In genomic region chr3:101376538-101377247, GRCm38 (mm10) we compare ENCODE assay signal across 8 mouse cellular contexts. TPM values are rescaled to one million over a fixed set of nuclear protein-coding genes. Genes with fewer than 3 reads are reported as not detected.
DNase-seq lines count a peak whose midpoint lies in the region; ATAC-seq and TF ChIP-seq lines count a peak whose summit lies in the region.

Gene Igsf3, plus strand, starts transcription at chr3:101377083.

- peak; percentile 86 for ATAC-seq in erythroid progenitor cell, adult 5-6 weeks (replicated peaks; ENCODE audit: low FRiP score, poor library complexity, severe bottlenecking)
- ATAC-seq in heart, postnatal 0 days (ENCODE audit: insufficient read depth, low read depth), result peak; percentile 88
- peak; percentile 96 for ATAC-seq in liver, embryonic 16.5 days (ENCODE audit: low read depth)
- peak; percentile 84 for ATAC-seq in neural tube, embryonic 14.5 days (ENCODE audit: low read depth)

- H3K4me2 ChIP-seq in heart, postnatal 0 days (ENCODE audit: low read depth, low read length), result peak within 1 kb of the TSS; percentile 97
- peak within 1 kb of the TSS; percentile 99 for H3K4me2 ChIP-seq in liver, embryonic 16.5 days (ENCODE audit: low read depth, low read length)
- peak within 1 kb of the TSS; percentile 54 for H3K4me2 ChIP-seq in neural tube, embryonic 14.5 days (ENCODE audit: low read depth, low read length)

- TF ChIP-seq EP300 in heart, postnatal 0 days (IDR thresholded peaks at IDR 0.05; ENCODE audit: low read depth), result no peak

- H3K27ac ChIP-seq in heart, postnatal 0 days (ENCODE audit: low read depth), result peak within 1 kb of the TSS; percentile 79
- peak within 1 kb of the TSS; percentile 59 for H3K27ac ChIP-seq in liver, embryonic 16.5 days (ENCODE audit: low read length)
- peak within 1 kb of the TSS; percentile 83 for H3K27ac ChIP-seq in neural tube, embryonic 14.5 days (ENCODE audit: low read depth, low read length)

- peak; percentile 48 to 54 for DNase-seq in CD8-positive naive resting alpha-beta T cell, adult 2 months (ENCODE audit: low read depth in 2 of 2, low spot score in 2 of 2)
- DNase-seq in c-Kit-negative CD71-positive TER-119-positive erythroid progenitor cells, embryonic 14.5 days (ENCODE audit: low read depth, low spot score), result peak; percentile 80
- peak; percentile 83 for DNase-seq in heart, postnatal 0 days (ENCODE audit: low spot score)
- DNase-seq in kidney, postnatal 36 days, result peak; percentile 85 to 93
- peak; percentile 82 for DNase-seq in testis, postnatal 14 days (ENCODE audit: low spot score)

- TF ChIP-seq CTCF in heart, postnatal 0 days (IDR thresholded peaks at IDR 0.05; ENCODE audit: low read depth), result no peak

- H3K9ac ChIP-seq in heart, postnatal 0 days (replicated peaks; ENCODE audit: low read depth, low read length), result peak within 1 kb of the TSS; percentile 89
- peak within 1 kb of the TSS; percentile 74 for H3K9ac ChIP-seq in liver, embryonic 16.5 days (ENCODE audit: low read depth, low read length)
- H3K9ac ChIP-seq in neural tube, embryonic 14.5 days (replicated peaks; ENCODE audit: low read depth, low read length), result peak within 1 kb of the TSS; percentile 94

- H3K27me3 ChIP-seq in heart, postnatal 0 days (ENCODE audit: control insufficient read depth, insufficient read depth, low read length), result no peaks in the 10 kb centered on the region
- H3K27me3 ChIP-seq in liver, embryonic 16.5 days (ENCODE audit: control insufficient read depth, insufficient read depth, low read depth, low read length), result peaks cover 7% of the 10 kb centered on the region; the same call in 1 of the 2 replicates
- H3K27me3 ChIP-seq in neural tube, embryonic 14.5 days (ENCODE audit: control insufficient read depth, insufficient read depth, low read length), result no peaks in the 10 kb centered on the region

- no peaks in the 10 kb centered on the region for H3K9me3 ChIP-seq in heart, postnatal 0 days (replicated peaks; ENCODE audit: control insufficient read depth, low read length)
- no peaks in the 10 kb centered on the region for H3K9me3 ChIP-seq in liver, embryonic 16.5 days (replicated peaks; ENCODE audit: control insufficient read depth, low read length)
- H3K9me3 ChIP-seq in neural tube, embryonic 14.5 days (ENCODE audit: control insufficient read depth, low read length), result no peaks in the 10 kb centered on the region

- peak within 1 kb of the TSS; percentile 90 for H3K4me3 ChIP-seq in heart, postnatal 0 days (ENCODE audit: low read depth, low read length)
- H3K4me3 ChIP-seq in liver, embryonic 16.5 days (ENCODE audit: low read depth, low read length), result peak within 1 kb of the TSS; percentile 76
- H3K4me3 ChIP-seq in neural tube, embryonic 14.5 days (ENCODE audit: low read depth, low read length), result peak within 1 kb of the TSS; percentile 95

- H3K36me3 ChIP-seq in heart, postnatal 0 days (replicated peaks; ENCODE audit: control insufficient read depth, insufficient read depth, low read length), result no peaks in the 10 kb centered on the region
- no peaks in the 10 kb centered on the region for H3K36me3 ChIP-seq in liver, embryonic 16.5 days (ENCODE audit: control insufficient read depth, insufficient read depth)
- H3K36me3 ChIP-seq in neural tube, embryonic 14.5 days (ENCODE audit: control insufficient read depth, insufficient read depth, low read length), result no peaks in the 10 kb centered on the region

- H3K4me1 ChIP-seq in heart, postnatal 0 days (ENCODE audit: control insufficient read depth, insufficient read depth), result peaks cover 23% of the 10 kb centered on the region; the same call in 1 of the 2 replicates
- peaks cover 34% of the 10 kb centered on the region for H3K4me1 ChIP-seq in liver, embryonic 16.5 days (ENCODE audit: control insufficient read depth, low read depth, low read length)
- H3K4me1 ChIP-seq in neural tube, embryonic 14.5 days (ENCODE audit: control insufficient read depth, insufficient read depth, low read length), result peaks cover 33% of the 10 kb centered on the region

- 5% methylated on average over 47 of the region's 56 CpGs for WGBS in heart, postnatal 0 days
- 4% methylated on average over 49 of the region's 56 CpGs for WGBS in liver, embryonic 16.5 days (ENCODE audit: insufficient replicate concordance)
- 6% methylated on average over 35 of the region's 56 CpGs for WGBS in neural tube, embryonic 14.5 days

RNA-seq across cellular contexts. Expression of gene Igsf3, which starts in this region (rescaled TPM):
- total RNA-seq in erythroid progenitor cell, adult 5-6 weeks (2015; ENCODE audit: low replicate concordance), result 4.3 and 6.7 TPM in 2 replicates
- total RNA-seq in erythroid progenitor cell, adult 5-6 weeks (2017; ENCODE audit: low replicate concordance), result 2.6 and 7.1 TPM in 2 replicates
- 23.9 and 27.1 TPM in 2 replicates for total RNA-seq in heart, postnatal 0 days (2014; rRNA removed; ENCODE audit: low replicate concordance)
- polyA plus RNA-seq in heart, postnatal 0 days (2015; fragmentation: Nextera tagmentation; extraction: Ambion mirVana), result 16.6 and 18.0 TPM in 2 replicates
- 3.8 and 4.3 TPM in 2 replicates for polyA plus RNA-seq in liver, embryonic 16.5 days (2015; fragmentation: Nextera tagmentation; extraction: Ambion mirVana)
- 58.8 and 66.4 TPM in 2 replicates for polyA plus RNA-seq in neural tube, embryonic 14.5 days (2014; fragmentation: Nextera tagmentation; extraction: Ambion mirVana)

Comparison
In these comparisons a context has a peak if more than half of its experiments do, and no peak if none do; other contexts are left out.
1. Peak in every context shown above with its lines: DNase-seq, ATAC-seq, H3K4me3 ChIP-seq and H3K27ac ChIP-seq.